Mouse (Mus musculus): ENCODE results near the gene Vangl1.

Vangl1 gene

GRCm38 (mm10) chr3:102142947-102143346, 61.5 kb downstream of the Vangl1 start:
- DNase-seq (ENCODE audit: low spot score) = no peak

GRCm38 (mm10) chr3:102141893-102142292, 62.6 kb downstream of the Vangl1 start:
- no peak for DNase-seq (ENCODE audit: low spot score)

GRCm38 (mm10) chr3:102141451-102141850, 63.0 kb downstream of the Vangl1 start:
- DNase-seq (ENCODE audit: low spot score) = no peak

GRCm38 (mm10) chr3:102140606-102141005, 63.9 kb downstream of the Vangl1 start:
- DNase-seq (ENCODE audit: low spot score) = no peak

- no peak for DNase-seq (ENCODE audit: low spot score)
These were observed 65.6 kb downstream of the Vangl1 start for GRCm38 (mm10) chr3:102138899-102139298.

GRCm38 (mm10) chr3:102137158-102137557, 67.3 kb downstream of the Vangl1 start:
- no peak for DNase-seq (ENCODE audit: low spot score)

GRCm38 (mm10) chr3:102135389-102136113, 68.9 kb downstream of the Vangl1 start:
- DNase-seq (ENCODE audit: low spot score) = peak; percentile 31

GRCm38 (mm10) chr3:102131627-102132324, 72.7 kb downstream of the Vangl1 start:
- no peak for DNase-seq (ENCODE audit: low spot score)

- DNase-seq (ENCODE audit: low spot score) = no peak
These were observed 74.0 kb downstream of the Vangl1 start for GRCm38 (mm10) chr3:102130478-102130877.

GRCm38 (mm10) chr3:102128242-102128641, 76.3 kb downstream of the Vangl1 start:
- DNase-seq (ENCODE audit: low spot score) = no peak

GRCm38 (mm10) chr3:102127114-102127513, 77.4 kb downstream of the Vangl1 start:
- DNase-seq (ENCODE audit: low spot score) = no peak

- DNase-seq (ENCODE audit: low spot score) = peak; percentile 22
These were observed 78.9 kb downstream of the Vangl1 start for GRCm38 (mm10) chr3:102125546-102125945.

GRCm38 (mm10) chr3:102123654-102124053, 80.8 kb downstream of the Vangl1 start:
- DNase-seq (ENCODE audit: low spot score) = no peak

- no peak for DNase-seq (ENCODE audit: low spot score)
These were observed 82.4 kb downstream of the Vangl1 start for GRCm38 (mm10) chr3:102122046-102122445.

GRCm38 (mm10) chr3:102120947-102121346, 83.5 kb downstream of the Vangl1 start:
- no peak for DNase-seq (ENCODE audit: low spot score)

- no peak for DNase-seq (ENCODE audit: low spot score)
These were observed 92.4 kb downstream of the Vangl1 start for GRCm38 (mm10) chr3:102111979-102112599.

GRCm38 (mm10) chr3:102108201-102108600, 96.3 kb downstream of the Vangl1 start:
- no peak for DNase-seq (ENCODE audit: low spot score)

GRCm38 (mm10) chr3:102103811-102104565, 100.5 kb downstream of the Vangl1 start:
- DNase-seq (ENCODE audit: low spot score) = no peak

Measured in embryo, embryonic 10.5 days (tissue).